ENCODE assay signal across 20 mouse cellular contexts in the genomic region with DNA sequence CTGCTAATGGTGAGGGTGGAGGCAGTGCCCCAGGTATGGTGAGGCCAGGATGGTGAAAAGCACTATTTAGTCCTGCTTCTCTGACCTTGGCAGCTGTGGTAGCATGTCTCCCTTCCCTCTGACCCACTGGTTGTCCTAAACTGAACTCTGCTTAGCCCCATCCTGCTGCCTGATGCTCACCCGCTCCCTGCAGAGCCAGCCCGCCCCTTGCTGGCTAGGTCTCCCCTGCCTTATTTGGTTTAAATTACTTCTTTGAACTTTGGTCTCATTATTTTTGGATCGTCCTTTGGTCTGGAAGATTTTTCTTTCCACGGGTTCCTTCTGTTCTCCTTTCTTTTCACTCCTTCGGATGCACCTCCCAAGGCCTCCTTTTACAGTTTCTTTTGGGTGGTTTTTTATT.
DNase-seq lines count a peak whose midpoint lies in the region; ATAC-seq and TF ChIP-seq lines count a peak whose summit lies in the region.
"Had no signal": no experiment of that assay in that cellular context is flagged by ENCODE, and none has a peak within 500 bp of the region (broad histone marks: within the 10 kb centered on the region; RNA-seq: fewer than 3 reads in every experiment).

No protein-coding gene starts in this region.

- intact Hi-C loops in gastrocnemius, postnatal 14 days (cut with DNase I; ENCODE audit: low total_unique reads), result no loop called here

- no peak overlapping the region for H3K4me2 ChIP-seq in stomach, embryonic 14.5 days (replicated peaks; ENCODE audit: low read depth, low read length)
- H3K4me2 ChIP-seq in stomach, postnatal 0 days (replicated peaks; ENCODE audit: low read depth), result no peak overlapping the region
- H3K4me2 ChIP-seq in kidney, embryonic 14.5 days (replicated peaks; ENCODE audit: low read depth, low read length), result no peak overlapping the region
- H3K4me2 ChIP-seq: forebrain, embryonic 15.5 days; midbrain, embryonic 11.5 days had no signal

- H3K9me3 ChIP-seq in stomach, embryonic 14.5 days (ENCODE audit: control insufficient read depth, low read depth, low read length), result no peaks in the 10 kb centered on the region
- H3K9me3 ChIP-seq in stomach, postnatal 0 days (ENCODE audit: control insufficient read depth, low read length), result no peaks in the 10 kb centered on the region
- H3K9me3 ChIP-seq in kidney, embryonic 14.5 days (ENCODE audit: control insufficient read depth, low read length), result no peaks in the 10 kb centered on the region
- H3K9me3 ChIP-seq: forebrain, embryonic 15.5 days had no signal

- 0 out of 2 replicates have a peak, but pooled peaks have one; percentile 37 for ATAC-seq in stomach, embryonic 14.5 days (ENCODE audit: insufficient number of reproducible peaks, insufficient read depth, low FRiP score, low read depth)
- ATAC-seq in stomach, postnatal 0 days (ENCODE audit: low FRiP score, low TSS enrichment), result no peak
- ATAC-seq in kidney, embryonic 14.5 days (ENCODE audit: low FRiP score, low TSS enrichment), result 0 out of 2 replicates have a peak, but pooled peaks have one; percentile 50
- ATAC-seq: activated CD4-positive, CD25-positive, alpha-beta regulatory T cell, adult 4 months; forebrain, embryonic 15.5 days; inflammation-experienced regulatory T-cells, adult 6 months; Patski had no signal

- H3K4me1 ChIP-seq in stomach, embryonic 14.5 days (ENCODE audit: control insufficient read depth, insufficient read depth, low read length), result 0 out of 2 replicates have a peak, but pooled peaks cover 3% of the 10 kb centered on the region
- no peaks in the 10 kb centered on the region for H3K4me1 ChIP-seq in stomach, postnatal 0 days (replicated peaks; ENCODE audit: control insufficient read depth, insufficient read depth)
- H3K4me1 ChIP-seq in kidney, embryonic 14.5 days (ENCODE audit: control insufficient read depth, insufficient read depth, low read length), result peaks cover 10% of the 10 kb centered on the region; the same call in 1 of the 2 replicates
- H3K4me1 ChIP-seq: forebrain, embryonic 15.5 days had no signal

- no peak overlapping the region for H3K27ac ChIP-seq in stomach, embryonic 14.5 days (ENCODE audit: low read length)
- H3K27ac ChIP-seq in stomach, postnatal 0 days (replicated peaks), result no peak overlapping the region
- peak overlapping the region; percentile 14; the same call in 1 of the 2 replicates for H3K27ac ChIP-seq in kidney, embryonic 14.5 days (ENCODE audit: low read depth, low read length)
- H3K27ac ChIP-seq: forebrain, embryonic 15.5 days; layer of hippocampus, adult 2 months; left cerebral cortex, adult 2 months; liver, embryonic 14.5 days had no signal

- no peak overlapping the region for H3K9ac ChIP-seq in stomach, embryonic 14.5 days (replicated peaks; ENCODE audit: low read depth, low read length)
- H3K9ac ChIP-seq in stomach, postnatal 0 days (ENCODE audit: low read length), result no peak overlapping the region
- no peak overlapping the region for H3K9ac ChIP-seq in kidney, embryonic 14.5 days (ENCODE audit: low read depth, low read length)
- H3K9ac ChIP-seq: forebrain, embryonic 15.5 days; liver, embryonic 14.5 days had no signal

- H3K36me3 ChIP-seq in stomach, embryonic 14.5 days (ENCODE audit: control insufficient read depth, insufficient read depth, low read length), result no peaks in the 10 kb centered on the region
- no peaks in the 10 kb centered on the region for H3K36me3 ChIP-seq in stomach, postnatal 0 days (ENCODE audit: control insufficient read depth, insufficient read depth, low read length)
- no peaks in the 10 kb centered on the region for H3K36me3 ChIP-seq in kidney, embryonic 14.5 days (ENCODE audit: control insufficient read depth, insufficient read depth, low read length)
- H3K36me3 ChIP-seq: forebrain, embryonic 15.5 days had no signal

- no peaks in the 10 kb centered on the region for H3K27me3 ChIP-seq in stomach, embryonic 14.5 days (ENCODE audit: control insufficient read depth, insufficient read depth, low read length)
- no peaks in the 10 kb centered on the region for H3K27me3 ChIP-seq in stomach, postnatal 0 days (ENCODE audit: control insufficient read depth, insufficient read depth, low read length)
- no peaks in the 10 kb centered on the region for H3K27me3 ChIP-seq in kidney, embryonic 14.5 days (ENCODE audit: control insufficient read depth, insufficient read depth, low read length)
- H3K27me3 ChIP-seq: forebrain, embryonic 15.5 days; Patski had no signal

- H3K4me3 ChIP-seq in stomach, embryonic 14.5 days (ENCODE audit: low read depth, low read length), result no peak overlapping the region
- no peak overlapping the region for H3K4me3 ChIP-seq in stomach, postnatal 0 days (ENCODE audit: low read depth, low read length)
- H3K4me3 ChIP-seq in kidney, embryonic 14.5 days (ENCODE audit: low read length), result no peak overlapping the region
- H3K4me3 ChIP-seq: forebrain, embryonic 15.5 days; layer of hippocampus, adult 2 months; left cerebral cortex, adult 2 months had no signal

- DNase-seq in gastrocnemius, postnatal 14 days, result peak; percentile 28
- no peak for DNase-seq in gastrocnemius, adult 18-20 months (ENCODE audit: low spot score)
- no peak for DNase-seq in stomach, postnatal 0 days (ENCODE audit: low spot score)
- DNase-seq in kidney, postnatal 4 days, result peak; percentile 30 to 52
- no peak for DNase-seq in layer of hippocampus, adult 9-10 months (ENCODE audit: low spot score)
- DNase-seq in cerebellum, adult 11-12 months, result no peak
- DNase-seq: cerebellum, adult 18-20 months; cerebellum, postnatal 36 days; retina, postnatal 1 day; thymus, postnatal 36 days had no signal

- no peak for TF ChIP-seq CTCF in stomach, postnatal 0 days (IDR thresholded peaks at IDR 0.05; ENCODE audit: low read depth)

- no peak for TF ChIP-seq EP300 in stomach, postnatal 0 days (optimal IDR thresholded peaks at IDR 0.05)

- 48% methylated on average over 5 of the region's 5 CpGs for WGBS in stomach, embryonic 14.5 days
- 32% methylated on average over 5 of the region's 5 CpGs for WGBS in stomach, postnatal 0 days
- WGBS in kidney, embryonic 14.5 days, result 19% methylated on average over 5 of the region's 5 CpGs

Comparison
In these comparisons a context has a peak if more than half of its experiments do, and no peak if none do; other contexts are left out.
1. DNase-seq: peak in gastrocnemius, postnatal 14 days (single experiment) and kidney, postnatal 4 days (2 of 2); none in gastrocnemius, adult 18-20 months (single experiment), stomach, postnatal 0 days (single experiment), layer of hippocampus, adult 9-10 months (single experiment) and cerebellum, adult 11-12 months (single experiment).